Mouse (Mus musculus): ENCODE results near the gene App. TPM values are rescaled to one million over a fixed set of nuclear protein-coding genes. Genes with fewer than 3 reads are reported as not detected.

Gene App
- polyA plus RNA-seq, 1 experiment from 2014 or later, result 31.3 TPM

DNA sequence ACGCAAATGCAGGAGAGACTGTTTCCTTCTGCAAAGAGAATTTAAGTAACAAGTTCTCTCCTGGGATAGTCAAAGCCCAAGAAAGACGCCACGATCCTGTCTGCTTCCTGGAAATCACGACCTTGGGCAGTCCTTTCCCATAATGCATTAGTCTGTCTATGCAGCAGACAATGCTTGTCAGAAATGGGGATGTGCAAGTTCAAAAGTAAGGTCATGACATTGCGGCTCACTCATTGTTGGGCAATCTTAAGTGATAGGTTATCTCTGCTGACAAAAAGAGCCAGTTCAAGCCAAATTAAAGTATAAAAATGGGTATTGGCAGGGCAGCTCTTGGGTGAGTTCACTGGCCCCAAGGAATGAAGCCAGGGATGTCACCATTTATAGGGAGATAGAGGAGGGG, 51.6 kb downstream of the App start:
- Histone ChIP-seq H3K27me3 (ENCODE audit: insufficient read depth, low read length) (no peaks in the 10 kb centered on the region), H3K36me3 (replicated peaks; ENCODE audit: insufficient read depth, low read length) (no peaks in the 10 kb centered on the region), H3K27ac (ENCODE audit: low read depth) (no peak overlapping the region), H3K9me3 (ENCODE audit: low read length) (no peaks in the 10 kb centered on the region), H3K4me1 (ENCODE audit: insufficient read depth) (no peaks in the 10 kb centered on the region), H3K9ac (replicated peaks) (no peak overlapping the region), H3K4me3 (ENCODE audit: low read depth, low read length) (no peak overlapping the region), H3K4me2 (ENCODE audit: low read depth, low read length) (no peak overlapping the region)
- WGBS (ENCODE audit: insufficient replicate concordance), result 62% methylated on average over 5 of the region's 5 CpGs
- no peak for TF ChIP-seq CTCF (IDR thresholded peaks at IDR 0.05; ENCODE audit: low read depth)
- TF ChIP-seq EP300 (IDR thresholded peaks at IDR 0.05; ENCODE audit: low read depth), result no peak
- ATAC-seq (no peak), DNase-seq (no peak)

DNA sequence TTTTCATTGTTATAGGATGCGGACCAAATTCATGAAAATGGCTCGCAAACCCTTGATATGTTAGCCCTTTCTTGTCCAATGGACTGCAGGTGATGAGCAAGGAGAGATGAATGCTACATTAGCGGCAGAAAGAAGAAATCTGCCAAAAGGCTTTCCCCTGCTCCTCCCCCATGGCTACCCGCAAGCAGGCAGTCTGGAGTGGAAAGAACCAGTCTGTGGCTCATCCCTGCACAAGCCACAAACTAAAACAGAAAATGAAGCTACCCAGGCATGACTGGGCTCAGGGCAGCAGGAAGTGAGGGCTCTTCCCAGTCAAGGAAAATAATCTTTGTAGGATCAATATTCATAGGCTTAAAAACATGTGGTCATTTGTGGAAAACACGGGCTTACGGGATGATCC, 54.6 kb downstream of the App start:
- H3K4me3 ChIP-seq (ENCODE audit: low read depth, low read length), result no peak overlapping the region
- no peaks in the 10 kb centered on the region for H3K27me3 ChIP-seq (ENCODE audit: insufficient read depth, low read length)
- no peak for ATAC-seq
- no peak overlapping the region for H3K4me2 ChIP-seq (ENCODE audit: low read depth, low read length)
- no peak for DNase-seq
- TF ChIP-seq EP300 (IDR thresholded peaks at IDR 0.05; ENCODE audit: low read depth), result no peak
- no peak for TF ChIP-seq CTCF (IDR thresholded peaks at IDR 0.05; ENCODE audit: low read depth)
- WGBS (ENCODE audit: insufficient replicate concordance), result 88% methylated on average over 6 of the region's 6 CpGs
- 0 out of 2 replicates have a peak, but pooled peaks cover 5% of the 10 kb centered on the region for H3K36me3 ChIP-seq (replicated peaks; ENCODE audit: insufficient read depth, low read length)
- no peaks in the 10 kb centered on the region for H3K9me3 ChIP-seq (ENCODE audit: low read length)
- no peak overlapping the region for H3K27ac ChIP-seq (ENCODE audit: low read depth)
- H3K4me1 ChIP-seq (ENCODE audit: insufficient read depth), result no peaks in the 10 kb centered on the region; the same call in 1 of the 2 replicates
- no peak overlapping the region for H3K9ac ChIP-seq (replicated peaks)

- Histone ChIP-seq H3K9me3 (ENCODE audit: low read length) (no peaks in the 10 kb centered on the region), H3K27ac (ENCODE audit: low read depth) (no peak overlapping the region), H3K4me2 (ENCODE audit: low read depth, low read length) (no peak overlapping the region), H3K36me3 (replicated peaks; ENCODE audit: insufficient read depth, low read length) (0 out of 2 replicates have a peak, but pooled peaks cover 5% of the 10 kb centered on the region), H3K9ac (replicated peaks) (no peak overlapping the region), H3K27me3 (ENCODE audit: insufficient read depth, low read length) (no peaks in the 10 kb centered on the region), H3K4me3 (ENCODE audit: low read depth, low read length) (no peak overlapping the region), H3K4me1 (ENCODE audit: insufficient read depth) (no peaks in the 10 kb centered on the region; the same call in 1 of the 2 replicates)
- WGBS (ENCODE audit: insufficient replicate concordance), result 61% methylated on average over 1 of the region's 1 CpGs
- no peak for TF ChIP-seq EP300 (IDR thresholded peaks at IDR 0.05; ENCODE audit: low read depth)
- TF ChIP-seq CTCF (IDR thresholded peaks at IDR 0.05; ENCODE audit: low read depth), result no peak
- no peak for DNase-seq
- no peak for ATAC-seq
Observed at GRCm38 (mm10) chr16:85117541-85117940, 56.0 kb downstream of the App start.

DNA sequence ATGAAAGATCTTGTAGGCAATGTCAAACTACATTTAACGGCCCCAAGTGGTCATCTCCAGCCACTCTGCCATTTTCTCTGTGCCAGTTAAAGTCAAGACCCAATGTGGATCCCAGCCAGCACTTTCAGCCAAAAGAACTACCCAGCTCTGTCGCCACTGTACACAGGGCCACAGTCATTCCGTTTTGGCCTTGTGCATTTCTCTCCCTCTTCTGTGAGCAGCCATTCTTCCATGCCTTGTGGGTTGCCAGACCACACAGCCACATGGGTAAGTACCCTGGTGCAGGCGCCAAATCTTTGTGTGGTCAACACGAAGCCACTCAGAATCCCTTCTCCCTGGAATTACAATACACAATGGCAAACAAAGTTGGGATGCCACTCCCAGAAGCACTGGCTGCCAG, 57.7 kb downstream of the App start:
- no peak overlapping the region for H3K27ac ChIP-seq (ENCODE audit: low read depth)
- H3K9ac ChIP-seq (replicated peaks), result no peak overlapping the region
- H3K36me3 ChIP-seq (replicated peaks; ENCODE audit: insufficient read depth, low read length), result 0 out of 2 replicates have a peak, but pooled peaks cover 5% of the 10 kb centered on the region
- H3K4me1 ChIP-seq (ENCODE audit: insufficient read depth), result no peaks in the 10 kb centered on the region; the same call in 1 of the 2 replicates
- no peak for DNase-seq
- no peaks in the 10 kb centered on the region for H3K27me3 ChIP-seq (ENCODE audit: insufficient read depth, low read length)
- H3K9me3 ChIP-seq (ENCODE audit: low read length), result no peaks in the 10 kb centered on the region
- TF ChIP-seq EP300 (IDR thresholded peaks at IDR 0.05; ENCODE audit: low read depth) (no peak), CTCF (IDR thresholded peaks at IDR 0.05; ENCODE audit: low read depth) (no peak)
- ATAC-seq, result no peak
- H3K4me2 ChIP-seq (ENCODE audit: low read depth, low read length), result no peak overlapping the region
- no peak overlapping the region for H3K4me3 ChIP-seq (ENCODE audit: low read depth, low read length)
- 79% methylated on average over 5 of the region's 5 CpGs for whole genome bisulfite sequencing (ENCODE audit: insufficient replicate concordance)

- no peaks in the 10 kb centered on the region for H3K27me3 ChIP-seq (ENCODE audit: insufficient read depth, low read length)
- no peaks in the 10 kb centered on the region; the same call in 1 of the 2 replicates for H3K4me1 ChIP-seq (ENCODE audit: insufficient read depth)
- TF ChIP-seq EP300 (IDR thresholded peaks at IDR 0.05; ENCODE audit: low read depth), result no peak
- no peak for TF ChIP-seq CTCF (IDR thresholded peaks at IDR 0.05; ENCODE audit: low read depth)
- WGBS (ENCODE audit: insufficient replicate concordance), result 91% methylated on average over 1 of the region's 1 CpGs
- H3K4me2 ChIP-seq (ENCODE audit: low read depth, low read length), result no peak overlapping the region
- DNase-seq (no peak), ATAC-seq (no peak)
- H3K4me3 ChIP-seq (ENCODE audit: low read depth, low read length), result no peak overlapping the region
- H3K9me3 ChIP-seq (ENCODE audit: low read length), result no peaks in the 10 kb centered on the region
- H3K27ac ChIP-seq (ENCODE audit: low read depth), result no peak overlapping the region
- H3K9ac ChIP-seq (replicated peaks), result no peak overlapping the region
- H3K36me3 ChIP-seq (replicated peaks; ENCODE audit: insufficient read depth, low read length), result 0 out of 2 replicates have a peak, but pooled peaks cover 5% of the 10 kb centered on the region
Observed at GRCm38 (mm10) chr16:85114742-85115141, 58.8 kb downstream of the App start.

GRCm38 (mm10) chr16:85113941-85114340, 59.6 kb downstream of the App start:
- Histone ChIP-seq H3K36me3 (replicated peaks; ENCODE audit: insufficient read depth, low read length) (0 out of 2 replicates have a peak, but pooled peaks cover 5% of the 10 kb centered on the region), H3K4me3 (ENCODE audit: low read depth, low read length) (no peak overlapping the region), H3K9ac (replicated peaks) (no peak overlapping the region), H3K27ac (ENCODE audit: low read depth) (no peak overlapping the region), H3K4me2 (ENCODE audit: low read depth, low read length) (no peak overlapping the region), H3K9me3 (ENCODE audit: low read length) (no peaks in the 10 kb centered on the region), H3K27me3 (ENCODE audit: insufficient read depth, low read length) (no peaks in the 10 kb centered on the region), H3K4me1 (ENCODE audit: insufficient read depth) (no peaks in the 10 kb centered on the region; the same call in 1 of the 2 replicates)
- 55% methylated on average over 2 of the region's 2 CpGs for WGBS (ENCODE audit: insufficient replicate concordance)
- TF ChIP-seq EP300 (IDR thresholded peaks at IDR 0.05; ENCODE audit: low read depth) (no peak), CTCF (IDR thresholded peaks at IDR 0.05; ENCODE audit: low read depth) (no peak)
- ATAC-seq, result no peak
- no peak for DNase-seq
